Mouse (Mus musculus) heart, postnatal 10 days (tissue): ENCODE measurements around the gene Pip5k1c. TPM values are rescaled to one million over a fixed set of nuclear protein-coding genes. Genes with fewer than 3 reads are reported as not detected.
A peak's percentile ranks its signal among the peaks of the same experiment; 100 is the strongest.

Experiments
- DNase-seq, 2 experiments: peaks; one replicate each; pipeline ENCODE4 v3.0.0; 2021
- intact Hi-C: fragments of 180-260 bp; cut with DNase I; formaldehyde crosslinking; loops from one replicate; pipeline ENCODE4 v1.15.1; 2025
- total RNA-seq, 2 experiments: library from RNA; stranded (reverse); gene quantifications; 2 replicates each; pipeline ENCODE4 v1.2.3; 2021

Gene Pip5k1c
- 10 to 100 TPM; 43.2 to 46.4 TPM for total RNA-seq

DNA sequence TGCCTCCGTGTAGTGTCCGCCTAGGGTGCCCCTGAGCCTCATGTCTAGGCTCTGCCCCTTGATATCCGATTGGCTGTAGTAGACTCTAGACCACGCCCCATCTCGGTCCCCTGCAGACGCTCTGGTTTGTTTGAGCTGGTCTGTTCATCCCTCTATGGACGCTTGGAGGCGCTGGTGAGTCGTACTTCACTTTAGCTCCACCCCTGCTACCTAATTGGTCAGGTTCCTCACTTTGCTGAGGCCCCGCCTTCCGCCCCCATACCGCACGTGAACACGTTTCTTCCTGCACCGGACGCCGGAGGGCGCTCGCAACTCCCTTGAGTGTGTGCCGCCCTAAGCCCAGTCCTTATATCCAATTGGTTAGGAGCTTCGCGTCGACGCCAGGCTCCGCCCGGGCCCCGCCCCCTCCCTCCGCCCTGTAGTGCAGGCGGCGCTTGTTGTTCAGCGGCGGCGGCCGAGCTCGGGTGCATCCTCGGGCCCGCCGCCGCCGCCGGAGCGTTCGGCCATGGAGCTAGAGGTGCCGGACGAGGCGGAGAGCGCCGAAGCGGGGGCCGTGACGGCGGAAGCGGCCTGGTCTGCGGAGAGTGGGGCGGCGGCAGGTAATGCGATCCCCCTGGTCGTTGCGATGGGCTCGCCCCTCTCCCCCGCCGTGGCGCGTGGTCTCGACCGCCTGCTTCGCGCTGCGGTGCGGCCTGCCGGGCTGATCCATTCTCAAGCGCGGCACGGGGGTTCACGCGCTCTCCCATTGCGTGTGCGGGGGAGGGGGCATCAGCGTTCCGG is at the start of gene Pip5k1c:
Pip5k1c (plus strand) TSS at position 410 of the 780 bp plus-strand sequence.
- peak; percentile 99 for DNase-seq
- intact Hi-C loops: no loop called here

DNA sequence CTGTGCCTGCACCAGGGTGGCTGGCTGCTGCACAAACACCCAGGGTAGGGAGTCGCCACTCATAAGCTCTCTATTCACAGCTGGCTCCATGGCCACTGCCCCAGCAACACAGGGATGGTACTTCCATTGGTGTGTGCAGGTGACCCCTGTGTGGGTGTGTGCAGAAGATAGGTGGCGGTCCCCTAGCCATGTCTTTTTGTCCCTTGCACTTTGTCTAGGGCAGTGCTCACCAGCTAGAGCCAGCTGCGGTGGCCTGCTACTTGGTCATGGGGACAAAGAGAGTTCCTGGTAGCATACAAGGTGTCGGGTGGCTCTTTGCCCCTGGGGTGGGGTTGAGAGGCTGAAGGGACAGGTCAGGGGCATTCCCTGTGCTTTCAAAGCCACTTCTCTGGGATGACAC is 48.6 kb upstream of the Pip5k1c start:
- DNase-seq: no peak
- intact Hi-C loops: no loop called here

DNA sequence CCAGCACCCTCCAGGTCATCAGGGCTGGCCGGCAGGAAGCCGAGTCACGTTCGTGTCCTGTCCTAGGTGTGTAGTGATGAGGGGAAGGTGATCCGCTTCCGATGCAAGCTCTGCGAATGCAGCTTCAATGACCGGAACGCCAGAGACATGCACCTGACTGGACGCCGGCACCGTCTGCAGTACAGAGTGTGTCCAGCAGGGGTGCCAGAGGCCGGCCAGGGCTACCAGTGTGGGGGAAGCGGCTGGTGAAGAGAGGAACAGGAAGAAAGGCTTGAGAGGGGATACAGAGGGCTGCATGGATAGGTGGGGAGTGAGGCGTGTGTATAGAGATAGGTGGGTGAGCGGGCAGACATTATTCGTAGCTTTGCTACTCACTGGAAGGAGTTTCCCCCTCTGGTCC is 48.2 kb upstream of the Pip5k1c start:
- peak; percentile 83 to 92 for DNase-seq
- intact Hi-C loops: no loop called here

DNA sequence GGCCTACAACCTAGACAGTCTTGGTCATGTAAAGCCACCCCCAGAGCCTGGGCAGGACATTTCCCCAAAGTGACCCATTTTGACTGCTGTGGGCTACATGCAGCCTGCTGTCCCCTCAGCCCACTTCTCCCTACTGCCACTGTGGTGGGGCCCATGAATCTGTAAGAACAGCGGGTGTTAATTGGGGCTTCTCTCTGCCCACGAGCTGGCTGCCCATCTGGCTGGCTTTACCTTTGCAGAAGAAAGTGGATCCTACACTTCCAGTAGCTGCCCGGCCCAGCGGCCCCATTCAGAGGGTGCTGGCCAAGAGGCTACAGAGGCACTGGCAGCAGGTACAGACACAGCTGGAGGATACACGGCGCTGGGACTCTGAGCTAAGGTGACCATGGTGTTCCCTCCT is 47.6 kb upstream of the Pip5k1c start:
- intact Hi-C loops: no loop called here

DNA sequence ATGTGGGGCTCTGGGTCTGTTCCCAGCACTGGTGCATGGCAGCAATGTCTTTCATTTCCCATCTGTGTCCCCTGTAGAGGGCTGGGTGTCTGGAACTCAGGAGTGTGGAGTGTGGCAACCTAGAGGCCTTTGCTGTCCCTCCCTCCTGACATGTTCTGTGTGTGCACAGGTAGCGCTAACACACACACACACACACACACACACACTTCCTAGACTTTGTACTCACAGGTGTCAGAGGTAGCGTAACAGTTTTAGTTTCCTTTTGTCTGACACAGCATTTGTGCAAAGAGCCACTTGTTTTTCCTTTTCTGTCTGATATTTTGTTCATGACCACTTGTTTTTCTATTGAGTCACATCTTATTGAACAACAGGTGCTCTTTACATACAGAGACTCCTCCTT is 45.0 kb upstream of the Pip5k1c start:
- DNase-seq: no peak
- intact Hi-C loops: no loop called here

More for the DNA sequence above, 47.6 kb upstream of the Pip5k1c start:
- DNase-seq: no peak

DNA sequence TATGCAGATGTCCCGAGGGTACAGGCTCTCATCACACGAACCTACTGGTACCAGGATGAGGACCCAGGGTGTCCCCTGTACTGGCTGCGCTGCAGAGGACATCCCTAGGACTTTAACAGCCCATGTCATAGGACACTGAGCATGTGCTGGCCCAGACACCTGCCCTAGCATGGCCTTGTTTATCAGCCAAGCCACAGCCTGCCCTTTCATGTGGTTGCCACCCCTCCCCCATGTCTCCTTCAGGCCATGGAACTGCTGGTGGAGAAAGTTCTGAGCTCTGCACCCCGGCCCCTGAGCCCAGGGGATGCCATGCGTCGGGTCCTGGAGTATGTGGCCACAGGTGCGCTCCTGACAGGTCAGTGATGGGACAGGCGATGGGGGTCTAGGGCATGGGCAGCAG is 43.3 kb upstream of the Pip5k1c start:
- intact Hi-C loops: no loop called here
- DNase-seq: no peak

DNA sequence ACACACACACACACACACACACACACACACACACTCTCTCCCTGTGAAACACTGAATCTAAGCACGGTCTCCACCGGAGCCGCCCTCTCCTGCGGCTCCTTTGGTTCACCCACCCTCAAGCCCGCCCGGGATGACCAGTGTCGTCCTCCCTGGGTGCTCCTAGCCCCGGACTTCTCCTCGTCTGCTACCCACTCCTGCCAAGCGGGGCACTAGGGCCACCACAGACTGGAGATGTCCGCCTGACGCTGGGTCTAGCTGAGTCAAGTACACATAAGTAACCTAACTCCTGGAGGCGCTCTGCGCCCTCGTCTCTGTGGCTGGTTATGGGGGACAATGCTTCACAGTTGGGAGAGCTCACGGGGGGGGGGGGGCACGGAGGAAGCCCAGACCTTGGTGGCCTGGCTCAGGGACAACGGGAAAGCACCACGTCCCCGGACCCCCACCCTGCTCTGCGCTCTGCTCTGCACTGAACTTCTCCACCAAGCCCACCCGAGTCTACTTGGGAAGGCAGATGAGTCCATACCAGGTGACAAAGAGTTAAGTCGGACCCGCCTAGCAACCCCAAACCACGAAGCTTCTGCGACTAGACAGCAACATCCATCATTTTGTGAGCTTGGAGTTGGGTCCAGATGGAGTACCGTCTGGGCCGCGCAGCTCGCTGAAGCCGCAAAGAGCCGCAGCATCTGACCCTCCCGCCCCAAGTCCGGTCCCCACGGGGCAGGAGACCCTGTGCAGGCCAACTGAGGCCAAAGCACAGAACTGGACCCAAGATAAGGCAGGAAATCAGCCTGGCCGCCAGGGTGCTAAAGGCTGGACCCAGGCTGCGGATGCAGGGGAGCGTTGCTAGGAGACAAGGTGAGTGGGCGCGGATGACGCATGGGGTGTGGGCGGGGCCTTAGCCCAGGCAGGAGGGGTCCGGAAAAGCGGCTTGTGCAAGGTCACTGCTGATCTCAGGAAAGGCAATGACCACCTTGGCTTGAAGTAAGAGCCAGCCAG is 40.0 kb upstream of the Pip5k1c start, which contains the start of gene Matk:
Matk (plus strand) TSS at position 512 of the 996 bp plus-strand sequence.
- peak; percentile 52 to 64 for DNase-seq
- intact Hi-C loops: no loop called here

DNA sequence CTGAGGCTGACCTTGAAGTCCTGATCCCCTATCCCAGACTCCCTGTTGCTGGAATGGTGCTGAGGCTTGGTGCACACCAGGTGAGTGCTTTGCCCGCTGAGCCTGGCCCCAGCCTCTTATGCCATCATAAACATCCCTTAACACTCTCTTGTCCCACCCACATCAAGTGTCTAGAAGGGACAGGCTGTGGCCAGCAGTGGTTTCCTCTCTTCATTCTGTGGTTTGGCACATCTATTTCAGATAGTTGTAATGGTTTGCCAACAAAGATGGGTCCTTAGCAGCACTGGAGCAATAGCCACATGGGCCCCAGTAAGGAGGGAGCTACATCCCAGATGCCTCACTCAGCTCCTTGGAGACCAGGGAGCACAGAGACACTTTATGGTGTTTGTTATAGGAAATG is 37.9 kb upstream of the Pip5k1c start:
- intact Hi-C loops: no loop called here
- no peak for DNase-seq

DNA sequence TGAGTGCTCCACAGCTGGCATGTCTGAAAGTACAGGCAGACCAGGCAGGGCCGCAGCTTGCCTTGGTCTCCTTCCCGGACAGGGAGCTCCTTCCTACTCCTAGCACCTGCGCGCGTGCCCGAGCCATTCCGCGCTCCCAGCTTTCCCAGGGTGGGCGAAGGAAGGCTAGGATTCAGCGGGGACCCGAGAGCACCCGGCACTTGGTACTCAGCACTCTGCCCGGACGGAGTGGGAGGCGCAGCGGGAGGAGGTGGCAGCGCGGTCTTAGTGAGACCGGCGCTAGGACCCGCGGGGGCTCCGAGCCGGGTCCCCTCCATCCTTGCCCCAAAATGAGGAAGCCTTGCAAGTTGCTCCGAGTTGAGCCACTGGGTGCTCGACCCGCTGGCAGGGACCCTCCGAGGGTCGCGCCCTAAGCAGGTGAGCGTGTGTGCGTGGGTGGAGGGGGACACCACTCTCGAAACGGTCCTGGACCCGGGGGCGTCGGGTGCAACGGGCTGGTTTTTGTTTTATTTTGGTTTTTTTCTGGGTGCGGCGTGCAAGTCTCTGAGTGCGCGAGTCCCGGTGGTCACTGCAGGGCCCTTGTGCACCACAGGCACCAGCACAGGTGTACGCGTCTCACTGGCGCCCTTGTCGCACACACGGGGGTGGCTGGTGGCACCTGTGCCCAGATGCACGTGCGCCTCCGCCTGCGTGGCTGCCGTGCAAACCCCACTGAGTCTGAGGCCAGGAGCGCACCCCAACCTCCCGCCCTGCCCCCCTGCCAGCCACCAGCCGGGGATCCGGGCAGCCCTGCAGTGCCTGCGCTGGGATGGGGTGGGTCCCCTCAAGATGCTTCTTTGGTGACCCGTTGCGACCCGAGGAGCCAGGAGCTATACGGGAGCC is 35.4 kb upstream of the Pip5k1c start:
- intact Hi-C loops: no loop called here
- no peak for DNase-seq

DNA sequence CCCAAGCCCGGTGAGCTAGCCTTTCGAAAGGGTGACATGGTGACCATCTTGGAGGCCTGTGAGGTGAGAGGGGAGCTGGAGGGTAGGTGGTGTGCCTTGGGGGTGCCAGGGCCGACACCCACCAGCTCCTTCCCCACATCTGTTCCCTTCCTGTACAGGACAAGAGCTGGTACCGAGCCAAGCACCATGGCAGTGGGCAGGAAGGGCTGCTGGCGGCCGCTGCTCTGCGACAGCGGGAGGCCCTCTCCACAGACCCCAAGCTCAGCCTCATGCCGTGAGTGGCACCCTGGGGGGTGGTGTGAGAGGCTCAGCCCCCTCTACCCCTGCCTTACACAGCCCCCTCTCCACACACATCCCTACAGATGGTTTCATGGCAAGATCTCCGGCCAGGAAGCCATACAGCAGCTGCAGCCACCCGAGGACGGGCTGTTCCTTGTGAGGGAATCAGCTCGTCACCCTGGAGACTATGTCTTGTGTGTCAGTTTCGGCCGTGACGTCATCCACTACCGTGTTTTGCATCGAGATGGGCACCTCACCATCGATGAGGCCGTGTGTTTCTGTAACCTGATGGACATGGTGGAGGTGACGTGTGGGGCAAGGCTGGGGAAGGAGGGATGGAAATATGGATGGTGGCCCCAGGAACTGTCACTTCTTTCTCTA is 33.4 kb upstream of the Pip5k1c start:
- intact Hi-C loops: no loop called here
- no peak for DNase-seq

DNA sequence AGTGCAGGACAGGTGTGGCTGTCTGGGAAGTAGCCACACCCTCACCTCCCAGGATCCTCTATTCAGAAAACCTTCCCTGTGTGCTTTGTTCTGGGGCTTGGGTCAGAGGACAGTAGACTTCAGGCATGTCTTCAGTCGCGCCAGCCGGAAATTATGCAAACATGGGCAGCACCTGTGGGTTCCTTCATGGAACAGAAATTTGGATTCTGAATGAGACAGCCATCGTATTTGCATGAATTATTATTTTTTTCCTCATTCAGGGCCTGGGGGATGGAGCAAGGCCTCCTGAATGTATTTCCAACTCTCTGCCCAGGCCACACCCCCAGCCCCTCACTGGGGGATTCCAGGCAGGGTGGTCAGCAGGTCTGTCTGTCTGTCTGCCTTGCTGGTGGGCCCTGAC is 31.7 kb upstream of the Pip5k1c start:
- intact Hi-C loops: no loop called here
- no peak for DNase-seq

DNA sequence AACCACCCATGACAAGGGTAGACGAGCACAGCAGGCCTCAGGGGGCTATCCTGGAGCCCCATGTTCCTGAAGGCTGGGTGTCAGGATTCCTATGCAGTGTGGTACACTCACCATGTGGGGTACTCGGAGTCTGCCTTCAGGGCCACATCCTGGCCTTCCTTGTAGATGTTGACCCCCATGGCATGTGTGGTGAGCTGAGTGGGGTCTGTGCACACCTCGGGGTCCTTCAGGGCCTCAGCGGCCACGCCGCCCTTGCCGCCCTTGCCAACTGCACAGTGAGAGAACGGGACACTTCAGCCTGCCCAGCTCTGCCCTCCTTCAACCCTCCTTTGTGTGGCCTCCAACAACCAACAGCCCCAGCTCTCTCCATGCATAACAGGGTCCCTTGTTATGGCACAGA is 27.2 kb upstream of the Pip5k1c start:
- intact Hi-C loops: no loop called here
- DNase-seq: no peak

DNA sequence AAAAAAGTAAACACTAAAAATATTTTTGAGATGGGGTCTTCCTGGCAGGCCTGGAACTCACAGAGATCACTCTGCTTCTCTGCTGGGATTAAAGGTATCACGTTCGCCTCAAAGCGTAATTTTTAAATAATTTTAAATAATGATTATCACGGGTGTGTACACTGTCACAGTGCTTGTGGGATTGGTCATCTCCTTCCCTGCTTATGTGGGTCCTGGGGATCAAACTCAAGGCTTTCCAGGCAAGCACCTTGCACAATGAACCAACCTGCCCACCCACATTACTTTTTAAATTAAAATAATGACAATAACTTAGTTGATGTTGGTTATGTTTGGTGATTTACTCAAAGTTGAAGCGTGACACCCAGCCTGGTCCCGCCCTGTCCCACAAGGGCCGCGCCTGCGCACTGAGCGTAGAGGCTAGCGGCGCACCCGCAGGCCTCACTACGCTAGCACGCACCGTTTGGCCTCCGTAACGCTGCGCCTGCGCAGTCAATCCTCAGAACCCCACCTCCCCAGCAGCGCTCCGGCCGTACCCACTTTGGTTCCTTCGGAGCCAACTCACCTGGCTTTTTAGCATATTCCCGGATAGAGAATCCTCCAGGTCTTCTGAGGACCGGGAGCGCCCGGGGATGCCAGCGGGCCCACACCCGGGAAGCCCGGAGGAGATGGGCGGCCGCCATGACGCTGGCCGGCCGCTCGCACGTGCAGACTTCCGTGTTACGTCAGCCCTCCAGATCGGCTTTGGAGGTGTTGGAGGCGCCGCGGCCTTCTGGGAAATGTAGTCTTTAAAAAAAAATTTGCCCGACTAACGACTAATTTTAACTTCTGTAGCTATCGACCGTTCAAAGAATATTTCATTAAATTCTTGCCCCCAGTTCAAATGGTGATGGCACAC is 26.3 kb upstream of the Pip5k1c start, which contains the start of the genes Mrpl54 and Apba3:
Mrpl54 (minus strand) TSS at position 724 of the 895 bp plus-strand sequence.
Apba3 (plus strand) TSS at position 750 of the 895 bp plus-strand sequence.
- peak; percentile 98 for DNase-seq
- intact Hi-C loops: no loop called here

DNA sequence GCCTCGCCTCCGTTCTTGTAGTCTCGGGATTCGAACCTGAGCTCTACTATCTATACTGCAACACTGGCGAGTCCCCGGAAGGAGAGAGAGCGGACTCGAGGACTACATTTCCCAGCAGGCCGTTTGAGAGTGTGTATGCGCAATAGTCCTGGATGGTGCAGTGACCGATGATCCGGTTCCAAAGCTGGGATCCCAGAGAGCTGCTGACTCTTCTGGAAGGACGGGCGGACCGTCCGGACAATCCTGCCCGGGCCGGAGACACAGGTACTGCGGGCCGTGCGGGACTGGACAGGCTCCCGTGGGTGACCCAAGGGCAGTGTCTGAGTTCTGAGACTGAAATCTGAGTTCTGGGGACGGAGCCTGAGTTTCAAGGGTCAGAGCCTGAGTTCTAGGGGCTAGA is 24.7 kb upstream of the Pip5k1c start:
- peak; percentile 91 to 93 for DNase-seq
- intact Hi-C loops: no loop called here

DNA sequence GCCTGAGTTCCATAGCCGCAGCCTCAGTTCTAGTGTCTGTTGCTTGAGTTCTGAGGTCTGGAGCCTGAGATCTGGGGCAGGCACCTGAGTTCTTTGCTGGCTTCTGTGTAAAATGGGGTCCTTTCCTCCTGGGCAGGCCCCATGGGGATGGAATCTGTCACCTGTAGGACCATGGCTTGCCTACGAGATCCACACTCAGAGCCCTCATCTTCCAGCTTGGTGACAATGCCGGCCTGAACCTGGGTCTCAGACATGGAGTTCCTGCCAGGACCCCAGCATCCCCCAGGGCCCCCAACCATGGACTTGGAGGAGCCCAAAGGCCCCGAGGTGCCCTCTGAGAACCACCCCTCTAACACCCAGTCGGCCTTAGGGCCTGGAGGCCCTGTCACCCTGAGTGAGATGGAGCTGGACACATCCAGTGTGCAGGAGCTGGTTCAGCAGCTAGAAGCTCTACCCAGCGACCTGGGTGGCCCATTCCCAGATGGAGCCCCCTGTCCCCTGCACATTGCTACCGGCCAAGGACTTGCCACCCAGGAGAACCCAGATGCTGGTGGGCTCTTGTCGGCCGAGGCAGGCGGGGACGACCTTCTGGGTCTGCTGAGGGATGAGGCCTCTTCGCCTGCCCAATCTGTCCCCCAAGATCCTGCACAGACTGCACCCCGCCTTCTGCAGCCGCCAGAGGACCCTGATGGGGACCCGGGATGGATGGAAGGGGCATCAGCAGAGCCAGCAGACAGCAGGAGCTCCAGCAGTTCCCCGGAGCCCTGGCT is 23.9 kb upstream of the Pip5k1c start:
- intact Hi-C loops: no loop called here
- DNase-seq: no peak

DNA sequence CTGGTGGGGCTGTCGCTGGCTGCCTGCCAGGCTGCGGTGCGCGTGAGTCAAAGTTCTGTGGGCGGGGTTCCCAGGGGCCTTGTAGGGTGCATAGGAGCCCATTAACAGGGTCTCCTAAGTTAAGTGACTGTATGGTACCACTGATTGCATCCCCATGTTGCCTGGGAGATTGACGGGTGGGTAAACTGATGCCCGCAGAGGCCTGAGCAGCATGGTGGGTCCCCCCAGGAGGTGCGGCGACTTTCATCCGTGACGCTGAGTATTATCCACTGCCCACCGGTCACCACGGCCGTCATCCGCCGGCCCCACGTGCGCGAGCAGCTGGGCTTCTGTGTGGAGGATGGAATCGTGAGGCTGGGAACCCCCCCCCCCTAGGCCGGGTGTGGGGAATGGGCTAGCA is 20.4 kb upstream of the Pip5k1c start:
- DNase-seq: no peak
- intact Hi-C loops: no loop called here

DNA sequence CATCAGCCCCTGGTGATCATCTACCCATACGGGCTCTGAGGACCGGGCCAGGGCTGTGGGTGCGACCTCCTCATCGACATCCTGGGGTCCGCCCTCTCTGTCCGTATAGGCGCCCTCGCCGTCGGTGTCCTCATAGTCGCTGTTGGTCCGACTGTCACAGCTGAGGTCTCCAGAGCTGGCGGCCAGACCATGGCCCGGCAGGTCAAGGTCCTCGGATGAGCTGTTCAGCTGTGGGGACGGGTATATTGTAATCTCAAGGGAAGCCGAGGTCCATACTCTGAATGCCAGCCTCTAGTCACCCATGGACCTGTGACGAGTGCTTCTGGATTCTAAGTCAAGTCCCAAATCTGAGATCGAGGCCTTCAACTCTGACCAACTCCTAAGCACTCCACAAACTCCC is 18.9 kb upstream of the Pip5k1c start:
- intact Hi-C loops: no loop called here
- DNase-seq: no peak

DNA sequence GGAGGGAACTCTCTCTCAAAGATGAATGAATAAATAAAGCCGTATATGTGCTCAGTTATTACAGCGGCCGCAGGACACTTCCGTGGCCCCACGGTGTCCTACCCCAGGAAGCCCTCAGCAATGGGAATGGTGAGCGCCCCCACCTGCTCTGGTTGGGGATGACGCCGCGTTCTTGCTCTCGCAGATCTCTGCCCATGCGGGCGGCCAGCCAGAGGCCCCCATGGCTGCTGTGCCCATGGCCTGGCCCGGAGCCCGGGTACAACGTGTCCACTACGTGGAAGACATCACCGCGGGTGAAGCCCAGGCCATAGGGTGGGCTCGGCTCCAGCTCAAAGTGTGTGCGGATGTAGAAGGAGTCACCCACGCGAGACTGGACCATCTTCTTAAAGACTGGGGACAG is 15.1 kb upstream of the Pip5k1c start:
- no peak for DNase-seq
- intact Hi-C loops: no loop called here
